Mouse (Mus musculus): ENCODE measurements around the gene Ndufab1.

DNA sequence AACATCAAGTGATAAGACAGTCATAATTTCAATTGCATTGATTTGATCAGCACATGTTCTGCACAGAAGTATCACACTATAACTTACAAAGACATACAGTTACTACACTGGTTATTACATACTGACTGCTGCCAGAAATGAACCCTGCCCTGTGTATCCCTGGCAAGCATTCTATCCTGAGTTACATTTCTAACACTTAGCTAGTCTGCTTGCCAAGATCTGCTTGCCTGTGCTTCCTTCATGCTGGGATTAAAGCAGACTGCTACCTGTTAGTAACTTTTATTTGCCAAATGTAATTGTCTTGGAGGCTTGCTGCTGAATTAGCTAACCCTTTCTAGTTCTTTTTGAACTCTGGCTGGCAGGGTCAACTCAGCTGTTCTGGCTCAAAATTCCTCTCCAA, 39.3 kb upstream of the Ndufab1 start:
- no peak for TF ChIP-seq CTCF (IDR thresholded peaks at IDR 0.05; ENCODE audit: low read depth)
- TF ChIP-seq EP300 (IDR thresholded peaks at IDR 0.05; ENCODE audit: low read depth): no peak
